Mouse (Mus musculus) kidney, postnatal 4 days (tissue): Measurements from ENCODE around the gene Specc1l.
"Not testable (repeated sequence)": the region's sequence is repeated elsewhere in the genome, so short reads cannot be mapped to it uniquely, and the experiment has no call there.

ENCODE experiments used
- DNase-seq, 2 experiments: peaks; one replicate each; pipeline ENCODE4 v3.0.0; 2021; ENCODE audit warnings: mixed read lengths in 2 of 2

Gene Specc1l

GRCm38 (mm10) chr10:75316908-75317761 lies 105.3 kb downstream of the Specc1l start:
- DNase-seq = peak; percentile 85 to 89

GRCm38 (mm10) chr10:75318206-75318605 lies 106.3 kb downstream of the Specc1l start:
- no peak for DNase-seq

DNA sequence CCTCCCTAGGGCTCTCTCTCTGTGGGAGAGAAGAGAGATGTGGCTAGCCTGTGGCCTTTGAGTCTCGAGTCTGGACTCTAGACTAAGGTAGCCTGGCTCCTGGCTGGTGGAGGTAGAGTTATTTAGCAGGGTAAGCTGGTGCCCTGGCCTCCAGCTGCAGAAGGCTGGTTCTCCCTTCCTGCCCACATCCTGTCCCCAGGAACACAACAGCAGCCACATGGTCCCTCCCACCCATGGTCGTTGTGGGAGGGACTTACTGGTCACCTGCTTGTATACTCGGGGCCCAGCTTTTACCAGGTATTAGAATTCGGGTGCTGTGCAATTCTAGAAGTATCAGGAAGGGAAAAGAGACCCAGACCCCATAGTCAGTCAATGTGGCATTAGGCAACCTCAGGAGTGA lies 108.4 kb downstream of the Specc1l start:
- no peak for DNase-seq

DNA sequence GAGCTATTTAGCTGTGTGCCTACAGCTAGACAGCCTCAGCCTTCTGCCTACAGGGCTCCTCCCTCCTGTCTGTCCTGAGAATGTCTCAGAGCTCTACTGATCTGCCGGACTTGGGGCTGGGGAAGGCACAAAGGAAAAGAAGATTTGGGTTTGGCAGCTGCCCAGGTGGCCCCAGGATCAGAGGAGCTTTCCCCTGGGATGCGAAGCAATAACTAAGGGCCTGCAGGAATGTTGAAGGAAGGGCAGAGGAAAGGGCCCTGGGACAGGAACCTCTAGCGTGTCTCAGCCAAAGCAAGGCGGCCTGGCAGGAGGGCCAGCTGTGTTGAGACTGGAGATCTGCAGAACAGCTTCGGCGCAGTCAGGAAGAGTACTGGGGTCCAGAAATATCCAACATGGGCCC lies 111.1 kb downstream of the Specc1l start:
- DNase-seq = peak; percentile 46 to 49

DNA sequence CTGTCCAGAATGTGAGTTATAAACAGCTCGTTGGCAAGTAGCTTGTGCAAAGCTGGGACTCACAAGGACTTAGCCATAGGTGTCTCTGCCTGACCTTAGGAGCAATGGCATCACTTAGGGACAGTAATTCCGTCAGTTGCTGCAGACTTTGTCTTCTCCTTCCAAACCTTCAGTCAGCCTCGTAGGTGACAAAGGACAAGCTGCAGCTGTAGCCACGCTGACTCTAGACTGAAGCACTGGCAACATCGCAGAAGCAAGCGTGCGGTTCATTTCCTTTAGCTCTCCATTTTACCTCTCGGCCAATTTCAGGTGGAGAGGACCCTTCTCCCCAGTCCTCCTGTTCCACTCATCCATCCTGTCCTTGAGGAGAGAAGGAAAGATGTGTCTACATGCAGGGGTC lies 112.1 kb downstream of the Specc1l start:
- DNase-seq = no peak

- DNase-seq = no peak
These were observed 112.5 kb downstream of the Specc1l start for GRCm38 (mm10) chr10:75324391-75324790.

DNA sequence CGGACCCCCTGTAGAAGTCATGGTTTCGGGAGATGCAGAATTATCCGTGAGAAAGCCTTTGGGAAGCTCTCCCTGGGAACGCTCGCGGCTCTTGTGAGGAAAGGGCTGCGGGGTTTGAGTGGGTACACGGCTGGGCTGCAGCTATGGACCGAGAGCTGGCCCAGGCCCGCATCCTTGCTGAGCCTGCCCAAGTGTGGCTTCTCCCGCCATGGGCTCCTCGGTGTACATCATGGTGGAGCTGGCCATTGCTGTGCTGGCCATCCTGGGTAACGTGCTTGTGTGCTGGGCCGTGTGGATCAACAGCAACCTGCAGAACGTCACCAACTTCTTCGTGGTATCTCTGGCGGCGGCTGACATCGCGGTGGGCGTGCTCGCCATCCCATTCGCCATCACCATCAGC lies 113.9 kb downstream of the Specc1l start:
- DNase-seq = no peak

GRCm38 (mm10) chr10:75326553-75326952 lies 114.7 kb downstream of the Specc1l start:
- peak; percentile 56 to 69 for DNase-seq

- DNase-seq = no peak
These were observed 115.2 kb downstream of the Specc1l start for GRCm38 (mm10) chr10:75327081-75327480.

GRCm38 (mm10) chr10:75328201-75328704 lies 116.4 kb downstream of the Specc1l start:
- DNase-seq = no peak

DNA sequence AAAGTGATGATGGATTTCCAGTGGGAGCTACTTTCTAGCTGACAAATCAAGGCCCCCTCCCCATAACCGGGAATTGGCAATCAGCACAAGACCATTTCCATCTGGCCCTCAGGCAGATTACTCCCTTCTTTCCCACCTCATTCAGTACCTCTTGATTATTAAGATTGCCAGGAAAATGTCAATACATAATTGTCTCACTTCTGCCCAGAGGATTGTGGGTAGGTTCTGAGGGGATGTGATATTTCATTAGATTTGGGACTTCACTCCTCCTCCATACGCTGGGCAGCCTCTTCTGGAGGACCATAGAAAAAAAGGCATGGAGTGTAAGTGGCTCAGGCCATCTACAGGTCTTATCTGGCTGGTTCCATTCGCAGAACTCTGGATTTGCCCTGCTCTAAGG lies 120.4 kb downstream of the Specc1l start:
- no peak for DNase-seq

DNA sequence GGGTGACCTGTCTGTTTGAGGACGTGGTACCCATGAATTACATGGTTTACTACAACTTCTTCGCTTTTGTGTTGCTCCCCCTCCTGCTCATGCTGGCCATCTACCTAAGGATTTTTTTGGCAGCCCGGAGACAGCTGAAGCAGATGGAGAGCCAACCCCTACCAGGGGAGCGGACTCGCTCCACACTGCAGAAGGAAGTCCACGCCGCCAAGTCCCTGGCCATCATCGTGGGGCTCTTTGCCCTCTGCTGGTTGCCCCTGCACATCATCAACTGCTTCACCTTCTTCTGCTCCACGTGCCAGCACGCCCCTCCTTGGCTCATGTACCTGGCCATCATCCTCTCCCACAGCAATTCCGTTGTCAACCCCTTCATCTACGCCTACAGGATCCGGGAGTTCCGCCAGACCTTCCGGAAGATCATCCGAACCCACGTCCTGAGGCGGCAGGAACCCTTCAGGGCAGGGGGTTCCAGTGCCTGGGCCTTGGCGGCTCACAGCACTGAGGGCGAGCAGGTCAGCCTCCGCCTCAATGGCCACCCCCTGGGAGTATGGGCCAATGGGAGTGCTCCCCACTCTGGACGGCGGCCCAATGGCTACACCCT lies 121.4 kb downstream of the Specc1l start:
- no peak for DNase-seq

DNA sequence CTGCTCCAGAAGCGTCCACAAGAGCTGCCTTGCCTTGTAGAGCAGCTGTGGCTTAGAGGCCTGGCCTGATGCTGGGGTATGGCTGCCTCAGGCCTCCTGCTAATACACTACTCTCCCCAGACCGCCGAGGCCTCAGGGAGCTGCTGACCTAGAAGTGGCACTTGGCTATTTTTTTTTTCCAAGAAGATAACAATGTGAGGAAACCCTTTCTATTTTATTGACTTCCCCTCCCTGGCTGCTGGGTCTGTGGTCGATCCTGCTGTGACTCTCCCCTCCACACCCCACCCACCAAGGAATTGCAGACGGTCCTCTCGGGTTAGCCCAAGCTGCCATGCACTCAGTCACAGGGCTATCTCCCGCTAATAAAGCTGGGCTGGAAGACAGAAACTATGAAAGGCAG lies 122.3 kb downstream of the Specc1l start:
- no peak for DNase-seq

DNA sequence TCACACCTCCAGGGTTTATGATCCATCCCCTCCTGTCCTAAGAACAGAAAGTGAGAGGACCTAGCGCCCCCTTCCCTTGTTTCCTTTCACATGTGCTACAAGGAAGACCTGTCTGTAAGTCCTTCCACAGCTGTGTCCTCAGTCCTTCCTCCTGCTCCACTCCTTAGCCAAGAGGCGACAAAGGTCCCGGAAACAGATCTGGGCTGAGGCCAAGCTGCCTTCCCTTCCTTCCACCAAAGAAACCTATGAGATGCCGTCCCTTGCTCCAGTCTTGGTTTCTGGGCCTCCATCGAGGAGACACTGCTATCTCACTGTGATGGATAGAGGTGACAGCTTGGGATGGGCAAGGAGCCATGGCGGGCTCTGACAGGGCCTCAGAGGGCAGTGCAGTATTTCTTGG lies 123.2 kb downstream of the Specc1l start:
- DNase-seq = peak; percentile 51 to 56

DNA sequence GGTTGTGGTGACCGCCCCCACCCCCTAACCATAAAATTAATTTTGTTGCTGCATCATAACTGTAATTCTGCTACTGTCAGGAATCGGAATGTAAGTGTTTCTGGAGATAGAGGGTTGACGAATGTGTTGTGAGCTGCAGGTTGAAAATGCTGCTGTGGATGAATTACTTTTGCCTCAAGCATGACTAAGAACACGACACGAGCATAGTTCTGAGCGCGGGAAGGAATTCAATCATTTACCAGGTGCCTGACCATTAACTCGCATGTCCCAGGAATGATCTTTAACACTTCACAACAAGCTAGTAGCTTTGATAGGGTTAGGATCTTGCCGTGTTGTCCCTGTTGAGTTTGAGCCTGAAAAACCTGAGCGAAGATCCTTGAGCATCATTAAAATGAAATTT lies 125.4 kb downstream of the Specc1l start:
- no peak for DNase-seq

GRCm38 (mm10) chr10:75338852-75339251 lies 127.0 kb downstream of the Specc1l start:
- no peak for DNase-seq

- DNase-seq = no peak
These were observed 127.5 kb downstream of the Specc1l start for GRCm38 (mm10) chr10:75339377-75339776.

DNA sequence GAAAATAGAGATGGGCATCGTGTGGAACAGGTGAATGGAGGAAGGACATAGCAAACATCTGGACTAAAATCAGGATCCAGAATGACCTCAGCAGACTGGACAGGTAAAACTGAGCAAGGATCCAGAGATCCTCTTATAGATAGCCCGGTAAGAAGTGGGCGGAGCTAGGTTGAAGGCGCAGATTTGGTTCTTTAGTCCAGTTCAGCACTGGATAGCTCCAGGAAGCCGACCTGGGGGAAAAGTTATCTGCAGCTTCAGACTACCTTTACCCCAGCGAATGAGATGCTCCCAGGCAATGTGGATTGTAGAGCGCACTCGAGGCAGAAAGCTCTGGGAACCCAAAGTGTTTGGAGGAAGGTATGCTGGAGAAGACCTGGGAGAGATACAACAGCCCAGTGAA lies 130.1 kb downstream of the Specc1l start:
- peak in 1 of 2 experiments; percentile 49 for DNase-seq

DNA sequence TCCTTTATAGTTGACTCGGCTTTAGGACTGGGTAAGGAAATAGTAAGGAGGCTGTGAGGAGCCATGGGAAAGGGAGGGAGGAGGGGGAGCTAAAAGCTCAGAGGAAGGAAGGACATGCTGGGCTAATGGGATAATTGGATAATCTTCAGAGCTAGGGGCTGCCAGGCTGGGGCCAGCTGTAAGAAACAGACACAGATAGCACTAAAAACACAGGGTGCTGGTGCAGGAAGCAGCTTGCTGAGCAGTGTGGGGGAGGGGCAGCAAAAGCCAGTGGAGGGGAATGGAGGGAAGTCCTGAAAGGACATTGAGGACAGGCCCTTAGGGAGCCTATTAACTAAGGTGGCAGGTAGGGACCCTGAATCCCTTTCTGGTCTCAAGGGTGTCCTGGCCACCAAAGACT lies 132.7 kb downstream of the Specc1l start:
- DNase-seq = not testable (repeated sequence)

DNA sequence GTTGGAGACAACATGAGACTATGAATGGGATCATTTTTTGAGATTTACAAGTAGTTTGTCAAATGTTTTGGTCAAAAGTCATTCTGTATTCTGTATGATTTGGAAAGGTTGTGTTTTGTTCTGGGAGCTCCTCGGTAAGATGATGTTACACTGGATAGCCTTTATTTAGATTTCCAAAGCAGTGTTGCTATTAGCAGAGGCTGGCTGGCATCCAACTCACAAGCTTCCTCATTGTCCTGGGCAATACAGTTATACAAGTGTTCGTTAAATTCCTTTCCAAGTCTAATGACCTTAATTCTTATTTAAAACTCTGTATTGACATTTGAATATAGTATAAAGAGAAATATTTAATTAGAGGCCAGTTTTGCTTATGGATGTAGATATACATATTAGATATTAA lies 133.4 kb downstream of the Specc1l start:
- DNase-seq = no peak

- no peak for DNase-seq
These were observed 138.7 kb downstream of the Specc1l start for GRCm38 (mm10) chr10:75350564-75350963.

DNA sequence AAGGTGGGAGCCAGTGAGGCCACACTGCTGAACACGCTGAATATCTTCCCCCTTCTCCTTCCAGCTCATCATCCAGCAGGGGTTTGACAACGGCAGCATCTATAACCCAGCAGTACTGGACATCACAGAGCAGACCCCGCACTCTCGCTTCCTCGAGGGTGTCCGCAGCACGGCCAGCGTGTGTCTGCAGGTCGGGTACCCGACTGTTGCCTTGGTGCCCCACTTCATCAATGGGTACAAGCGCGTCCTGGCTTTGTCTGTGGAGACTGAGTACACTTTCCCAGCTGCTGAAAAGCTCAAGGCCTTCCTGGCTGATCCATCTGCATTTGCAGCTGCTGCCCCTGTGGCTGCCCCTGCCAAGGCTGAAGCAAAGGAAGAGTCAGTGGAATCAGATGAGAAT lies 140.7 kb downstream of the Specc1l start:
- no peak for DNase-seq

DNA sequence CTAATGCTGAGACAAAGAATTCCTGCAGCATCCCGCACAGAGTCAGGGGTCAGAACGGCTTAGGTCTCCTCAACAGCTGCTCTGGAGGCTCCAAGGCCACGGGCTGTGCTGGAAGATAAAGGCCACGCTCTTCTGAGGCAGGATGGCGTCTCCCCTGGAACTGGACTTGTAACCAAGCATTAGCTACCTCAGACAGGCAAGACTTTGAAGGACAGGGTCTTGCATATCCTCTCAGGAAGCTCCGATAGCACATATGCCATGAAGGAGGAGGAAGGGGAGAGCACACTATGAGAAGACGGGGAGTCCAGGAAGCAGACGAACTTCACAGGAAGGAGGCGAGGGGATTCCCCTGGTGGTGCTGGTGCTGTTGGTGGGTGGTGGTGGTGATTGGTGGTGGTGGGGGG lies 142.0 kb downstream of the Specc1l start:
- peak in 1 of 2 experiments; percentile 14 for DNase-seq

DNA sequence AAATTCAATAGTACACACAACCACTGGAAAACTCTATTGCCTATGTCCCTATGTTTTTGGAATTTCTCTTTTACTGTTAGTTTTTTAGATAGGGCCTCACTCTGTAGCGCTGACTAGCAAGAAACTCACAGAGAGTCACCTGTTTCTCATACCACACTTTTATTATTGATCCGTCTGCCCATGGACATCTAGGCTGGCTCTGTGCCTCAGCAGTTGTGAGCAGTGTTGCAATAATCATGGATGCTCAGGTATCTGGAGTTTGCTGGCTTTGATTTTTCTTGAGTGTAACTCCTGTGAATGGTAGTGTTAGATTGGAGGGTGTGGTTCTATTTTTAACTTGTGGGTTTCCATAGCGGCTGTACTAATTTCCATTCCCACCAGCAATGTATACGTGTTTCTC lies 143.5 kb downstream of the Specc1l start:
- DNase-seq = no peak
